Mouse (Mus musculus) bone marrow macrophage, adult 2 months (primary cell): ENCODE measurements around the gene Galnt17.

Experiments
- CTCF ChIP-seq: IDR thresholded peaks from 2 replicates; pipeline ENCODE4 v1.5.1; 2012; ENCODE audit warnings: low read depth, mild to moderate bottlenecking, low read length, moderate library complexity
- POLR2A ChIP-seq: IDR thresholded peaks from 2 replicates; pipeline ENCODE4 v1.6.1; 2012; ENCODE audit warnings: mild to moderate bottlenecking, low read depth, low read length, borderline replicate concordance

- TF ChIP-seq POLR2A = no peak
- TF ChIP-seq CTCF = no peak
These were observed 74.5 kb downstream of the Galnt17 start for GRCm38 (mm10) chr5:131233828-131234227.
